Mouse (Mus musculus): ENCODE data around the gene Lin52. TPM values are rescaled to one million over a fixed set of nuclear protein-coding genes. Genes with fewer than 3 reads are reported as not detected.
"Not testable (repeated sequence)": the region's sequence is repeated elsewhere in the genome, so short reads cannot be mapped to it uniquely, and the experiment has no call there.

Gene Lin52
- polyA plus RNA-seq, 1 experiment: 24.5 TPM

DNA sequence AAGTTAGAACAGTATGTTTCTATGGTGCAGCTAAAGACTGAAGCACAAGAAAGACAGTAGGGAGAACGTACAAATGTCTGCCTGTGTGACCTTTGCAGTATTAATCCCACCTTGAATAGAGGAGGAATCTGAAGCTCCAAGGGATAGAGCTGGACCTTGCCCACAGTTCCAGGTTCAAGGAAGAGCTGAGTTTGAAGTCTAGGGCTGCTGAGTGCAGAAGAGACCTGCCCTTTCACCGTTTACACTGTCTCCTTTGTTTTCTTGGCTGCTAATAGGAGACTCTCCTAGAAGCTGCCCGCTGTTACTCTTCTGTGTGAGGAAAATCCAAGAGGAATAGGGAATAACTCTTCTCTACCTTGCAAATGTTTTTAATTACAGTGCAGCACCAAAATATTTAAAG is 72.5 kb downstream of the Lin52 start:
- TF ChIP-seq CTCF (IDR thresholded peaks at IDR 0.05; ENCODE audit: borderline replicate concordance, extremely low read depth, insufficient read depth, insufficient read length) (no peak), POLR2A (IDR thresholded peaks at IDR 0.05; ENCODE audit: borderline replicate concordance, extremely low read depth, insufficient read depth, insufficient read length, poor library complexity, severe bottlenecking) (no peak)
- no peak for DNase-seq (ENCODE audit: low read depth)

DNA sequence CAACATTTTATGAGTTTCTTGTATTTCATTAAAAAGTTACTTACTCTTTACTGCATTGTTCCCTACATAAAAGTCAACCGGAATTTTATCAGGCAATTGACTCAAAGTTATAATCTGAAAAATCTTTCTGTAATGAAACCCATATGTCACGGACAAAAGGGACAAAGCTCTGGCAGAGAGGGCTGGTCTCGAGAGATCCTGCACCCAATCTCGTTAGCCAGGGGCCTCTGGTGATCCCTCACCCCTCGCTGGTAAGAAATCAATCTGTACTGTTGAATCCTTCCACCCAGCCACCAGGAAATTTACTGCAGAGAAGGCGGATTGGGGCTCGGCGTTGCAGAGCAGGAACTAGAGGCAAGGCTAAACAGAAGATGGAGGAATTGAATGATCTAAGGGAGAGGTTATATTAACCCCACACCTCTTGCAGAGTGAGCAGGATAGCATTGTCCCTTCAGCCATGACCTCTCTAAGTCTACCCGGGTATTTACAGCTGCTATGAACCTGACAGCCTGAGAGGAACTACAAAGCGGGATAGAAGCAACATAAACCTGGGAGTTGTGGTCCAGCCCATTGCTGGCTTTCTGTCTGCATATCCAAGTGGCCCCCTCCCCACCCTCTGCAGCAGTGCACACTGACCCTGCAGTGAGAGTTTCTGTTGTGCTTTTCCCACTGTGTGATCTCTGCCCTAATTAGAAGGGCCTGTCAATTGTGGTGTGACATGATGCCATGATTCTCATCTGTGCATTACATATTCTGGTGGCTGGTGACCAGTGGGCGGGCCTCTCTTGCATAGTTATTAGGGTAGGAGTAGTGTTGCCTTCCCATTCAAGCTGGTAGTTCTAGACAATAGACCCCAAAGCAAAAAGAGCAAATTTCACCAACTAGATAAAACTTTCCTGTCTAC is 73.2 kb downstream of the Lin52 start:
- no peak for TF ChIP-seq CTCF (IDR thresholded peaks at IDR 0.05; ENCODE audit: borderline replicate concordance, extremely low read depth, insufficient read depth, insufficient read length)
- TF ChIP-seq POLR2A (IDR thresholded peaks at IDR 0.05; ENCODE audit: borderline replicate concordance, extremely low read depth, insufficient read depth, insufficient read length, poor library complexity, severe bottlenecking): no peak
- no peak for DNase-seq (ENCODE audit: low read depth)

- TF ChIP-seq POLR2A (IDR thresholded peaks at IDR 0.05; ENCODE audit: borderline replicate concordance, extremely low read depth, insufficient read depth, insufficient read length, poor library complexity, severe bottlenecking) (no peak), CTCF (IDR thresholded peaks at IDR 0.05; ENCODE audit: borderline replicate concordance, extremely low read depth, insufficient read depth, insufficient read length) (no peak)
- no peak for DNase-seq (ENCODE audit: low read depth)
Measured at GRCm38 (mm10) chr12:84525422-84525821, 74.2 kb downstream of the Lin52 start.

DNA sequence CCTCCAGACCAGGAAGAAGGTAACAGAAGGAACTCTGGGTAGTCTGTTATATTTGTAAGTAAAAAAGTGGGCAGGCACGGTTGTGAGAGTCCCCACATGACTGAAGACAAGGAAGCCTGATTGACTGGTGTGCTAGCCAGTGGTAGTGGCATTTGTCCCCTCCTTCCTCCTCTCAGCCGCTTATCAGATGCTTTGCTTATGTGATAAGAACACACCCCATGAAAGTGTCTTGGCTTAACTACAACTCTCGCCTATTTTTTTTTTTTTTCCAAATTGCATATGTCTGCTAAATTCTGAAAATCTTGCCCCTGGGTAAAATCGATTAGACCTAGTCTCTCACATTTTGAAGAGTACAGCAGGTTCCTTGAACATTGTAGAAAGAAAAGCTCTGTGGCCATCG is 79.2 kb downstream of the Lin52 start:
- no peak for DNase-seq (ENCODE audit: low read depth)

GRCm38 (mm10) chr12:84531906-84532829 is 80.9 kb downstream of the Lin52 start:
- peak; percentile 97 for DNase-seq (ENCODE audit: low read depth)
- TF ChIP-seq POLR2A (IDR thresholded peaks at IDR 0.05; ENCODE audit: borderline replicate concordance, extremely low read depth, insufficient read depth, insufficient read length, poor library complexity, severe bottlenecking): no peak
- no peak for TF ChIP-seq CTCF (IDR thresholded peaks at IDR 0.05; ENCODE audit: borderline replicate concordance, extremely low read depth, insufficient read depth, insufficient read length)

More for the DNA sequence above, 79.2 kb downstream of the Lin52 start:
- no peak for TF ChIP-seq CTCF (IDR thresholded peaks at IDR 0.05; ENCODE audit: borderline replicate concordance, extremely low read depth, insufficient read depth, insufficient read length)
- no peak for TF ChIP-seq POLR2A (IDR thresholded peaks at IDR 0.05; ENCODE audit: borderline replicate concordance, extremely low read depth, insufficient read depth, insufficient read length, poor library complexity, severe bottlenecking)

GRCm38 (mm10) chr12:84532830-84533199 is 81.6 kb downstream of the Lin52 start:
- DNase-seq (ENCODE audit: low read depth): no peak
- TF ChIP-seq POLR2A (IDR thresholded peaks at IDR 0.05; ENCODE audit: borderline replicate concordance, extremely low read depth, insufficient read depth, insufficient read length, poor library complexity, severe bottlenecking) (no peak), CTCF (IDR thresholded peaks at IDR 0.05; ENCODE audit: borderline replicate concordance, extremely low read depth, insufficient read depth, insufficient read length) (no peak)

DNA sequence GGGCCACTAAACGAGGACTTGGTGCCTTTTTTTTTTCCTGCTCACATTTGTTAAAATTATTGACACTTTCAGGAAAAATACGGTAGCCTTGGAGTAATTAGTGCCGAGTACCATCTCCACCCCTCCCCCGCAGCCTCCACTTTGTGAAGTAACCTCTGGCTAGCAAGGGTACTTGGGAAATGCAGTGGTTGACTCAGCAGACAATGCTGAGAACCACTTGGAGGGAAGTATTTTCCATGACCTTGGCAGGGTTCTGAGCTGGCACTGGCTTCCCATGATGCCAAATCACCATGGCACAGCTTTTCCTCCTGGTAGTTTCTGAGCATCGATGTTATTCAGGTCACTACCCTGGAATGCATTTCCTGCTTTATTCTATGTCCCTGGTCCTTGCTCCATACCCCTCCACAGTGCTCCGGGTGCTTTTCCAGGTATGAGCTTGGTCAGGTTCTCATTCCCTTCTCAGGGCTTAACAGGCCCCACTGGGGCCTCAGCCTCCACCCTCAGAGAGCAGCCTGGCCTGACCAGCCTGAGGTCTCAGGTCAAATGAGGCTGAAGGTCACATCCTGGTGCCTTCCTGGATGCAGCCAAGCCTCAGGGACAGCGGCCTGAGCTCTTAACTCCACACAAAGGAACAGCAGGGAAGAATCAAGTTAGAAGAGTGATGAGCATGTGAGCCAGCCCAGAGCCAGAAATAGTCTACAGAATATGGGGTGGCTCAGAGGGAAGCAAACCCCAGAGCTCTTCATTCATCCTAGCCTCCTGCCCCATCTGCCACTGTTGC is 82.7 kb downstream of the Lin52 start:
- no peak for DNase-seq (ENCODE audit: low read depth)
- TF ChIP-seq CTCF (IDR thresholded peaks at IDR 0.05; ENCODE audit: borderline replicate concordance, extremely low read depth, insufficient read depth, insufficient read length) (no peak), POLR2A (IDR thresholded peaks at IDR 0.05; ENCODE audit: borderline replicate concordance, extremely low read depth, insufficient read depth, insufficient read length, poor library complexity, severe bottlenecking) (no peak)

- TF ChIP-seq CTCF (IDR thresholded peaks at IDR 0.05; ENCODE audit: borderline replicate concordance, extremely low read depth, insufficient read depth, insufficient read length): peak; percentile 38; the same call in 1 of the 2 replicates
- not testable (repeated sequence) for DNase-seq (ENCODE audit: low read depth)
Measured at GRCm38 (mm10) chr12:84539537-84539936, 88.3 kb downstream of the Lin52 start.

DNA sequence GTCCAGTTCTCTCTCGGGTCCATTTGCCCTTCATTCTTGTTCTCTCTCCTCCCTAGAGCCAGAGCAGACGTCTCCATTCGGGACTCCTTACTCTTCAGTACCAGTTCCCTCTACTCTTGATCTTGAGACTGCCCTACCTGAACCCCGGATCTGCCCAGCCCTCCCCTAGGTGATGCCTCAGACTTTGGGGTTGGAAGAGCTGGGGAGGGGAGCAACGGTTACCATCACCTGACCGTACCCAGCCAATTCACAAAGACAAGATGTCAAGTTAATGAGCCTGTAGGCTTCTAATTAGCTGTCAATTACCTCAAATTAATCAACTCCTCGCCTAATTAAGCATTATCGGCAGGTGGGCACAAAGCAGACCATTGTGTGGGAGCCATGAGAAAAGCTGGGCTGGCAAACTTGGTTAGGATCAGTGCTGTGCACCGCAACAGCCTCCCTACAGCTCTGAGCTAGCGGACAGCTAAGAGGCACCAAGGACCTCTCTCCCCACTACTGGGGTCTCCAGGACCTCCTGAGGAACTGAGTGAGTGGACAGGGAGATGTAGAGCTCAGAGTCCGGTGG is 90.3 kb downstream of the Lin52 start:
- no peak for TF ChIP-seq POLR2A (IDR thresholded peaks at IDR 0.05; ENCODE audit: borderline replicate concordance, extremely low read depth, insufficient read depth, insufficient read length, poor library complexity, severe bottlenecking)
- no peak for TF ChIP-seq CTCF (IDR thresholded peaks at IDR 0.05; ENCODE audit: borderline replicate concordance, extremely low read depth, insufficient read depth, insufficient read length)
- DNase-seq (ENCODE audit: low read depth): peak; percentile 86

DNA sequence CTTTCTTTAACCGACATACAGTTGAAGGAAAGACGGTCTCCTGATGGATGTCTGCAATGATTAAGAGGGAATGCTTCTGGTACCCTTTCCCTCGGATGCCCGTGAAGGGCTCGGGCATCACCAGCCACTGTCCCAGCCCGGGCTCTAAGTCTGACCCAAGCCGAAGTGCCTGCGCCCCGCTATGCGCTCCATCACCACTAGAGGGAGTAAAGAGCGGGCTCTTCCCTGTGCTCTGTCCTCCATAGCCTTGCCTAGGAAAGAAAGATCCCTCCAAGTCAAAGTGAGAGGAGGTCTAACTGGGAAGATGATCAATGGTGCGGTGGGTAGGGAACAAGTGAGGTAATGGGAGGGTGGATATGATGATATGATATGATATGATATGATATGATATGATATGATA is 94.8 kb downstream of the Lin52 start:
- peak; percentile 99 for TF ChIP-seq CTCF (IDR thresholded peaks at IDR 0.05; ENCODE audit: borderline replicate concordance, extremely low read depth, insufficient read depth, insufficient read length)
- no peak for TF ChIP-seq POLR2A (IDR thresholded peaks at IDR 0.05; ENCODE audit: borderline replicate concordance, extremely low read depth, insufficient read depth, insufficient read length, poor library complexity, severe bottlenecking)
- peak; percentile 79 for DNase-seq (ENCODE audit: low read depth)
